Mouse (Mus musculus) embryonic fibroblast, embryonic 13.5 days (primary cell): ENCODE measurements around the gene Kcna10. TPM values are rescaled to one million over a fixed set of nuclear protein-coding genes. Genes with fewer than 3 reads are reported as not detected.
A peak's percentile ranks its signal among the peaks of the same experiment; 100 is the strongest.

ENCODE experiments used
- H3K27ac ChIP-seq: 2 replicates; pipeline ENCODE4 v1.5.1; 2012; ENCODE audit warnings: low read length, control low read depth, inconsistent platforms; ENCODE audit not compliant: insufficient read depth
- H3K4me1 ChIP-seq: 2 replicates; pipeline ENCODE4 v1.6.1; 2011; ENCODE audit warnings: low read length; ENCODE audit not compliant: control insufficient read depth, insufficient read depth
- H3K4me3 ChIP-seq: 2 replicates; pipeline ENCODE4 v1.5.1; 2011; ENCODE audit warnings: mild to moderate bottlenecking, control low read depth, low read length; ENCODE audit not compliant: insufficient read depth
- CTCF ChIP-seq: IDR thresholded peaks from 2 replicates; pipeline ENCODE4 v1.5.1; 2011; ENCODE audit warnings: mild to moderate bottlenecking, control low read depth, low read length, moderate library complexity, borderline replicate concordance; ENCODE audit not compliant: insufficient read depth
- POLR2A ChIP-seq: IDR thresholded peaks from 2 replicates; pipeline ENCODE4 v1.6.1; 2011; ENCODE audit warnings: low read depth, mild to moderate bottlenecking, control low read depth, low read length, moderate library complexity
- polyA plus RNA-seq: library from polyadenylated mRNA; stranded (reverse); fragments of >200 nt; gene quantifications from 2 replicates; pipeline ENCODE4 v1.2.4, GENCODE M21; 2011; ENCODE audit warnings: low read depth; ENCODE audit not compliant: missing spikeins, insufficient read length

Kcna10 gene
- polyA plus RNA-seq, 1 experiment = not detected

- Histone ChIP-seq H3K4me3 (no peak overlapping the region), H3K27ac (no peak overlapping the region), H3K4me1 (no peaks in the 10 kb centered on the region)
- TF ChIP-seq CTCF (no peak), POLR2A (no peak)
Measured at GRCm38 (mm10) chr3:107201310-107202180, 18.7 kb downstream of the Kcna10 start.

- Histone ChIP-seq H3K4me1 (no peaks in the 10 kb centered on the region), H3K27ac (no peak overlapping the region), H3K4me3 (no peak overlapping the region)
- no peak for TF ChIP-seq CTCF
- no peak for TF ChIP-seq POLR2A
Measured at GRCm38 (mm10) chr3:107204413-107204812, 21.6 kb downstream of the Kcna10 start.

- H3K4me1 ChIP-seq = no peaks in the 10 kb centered on the region
- H3K4me3 ChIP-seq = no peak overlapping the region
- TF ChIP-seq POLR2A = no peak
- no peak for TF ChIP-seq CTCF
- H3K27ac ChIP-seq = no peak overlapping the region
Measured at GRCm38 (mm10) chr3:107205170-107205569, 22.3 kb downstream of the Kcna10 start.

- H3K27ac ChIP-seq = no peak overlapping the region
- H3K4me1 ChIP-seq = no peaks in the 10 kb centered on the region
- TF ChIP-seq CTCF (peak; percentile 58), POLR2A (no peak)
- H3K4me3 ChIP-seq = no peak overlapping the region
Measured at GRCm38 (mm10) chr3:107205994-107206393, 23.1 kb downstream of the Kcna10 start.

- H3K4me3 ChIP-seq = no peak overlapping the region
- no peak overlapping the region for H3K27ac ChIP-seq
- TF ChIP-seq POLR2A = no peak
- no peak for TF ChIP-seq CTCF
- H3K4me1 ChIP-seq = no peaks in the 10 kb centered on the region
Measured at GRCm38 (mm10) chr3:107206490-107207150, 23.8 kb downstream of the Kcna10 start.

- TF ChIP-seq CTCF (no peak), POLR2A (no peak)
- Histone ChIP-seq H3K4me3 (no peak overlapping the region), H3K27ac (no peak overlapping the region)
Measured at GRCm38 (mm10) chr3:107207625-107208253, 24.9 kb downstream of the Kcna10 start.

GRCm38 (mm10) chr3:107214606-107215005 is 31.8 kb downstream of the Kcna10 start:
- H3K4me1 ChIP-seq = no peaks in the 10 kb centered on the region
- H3K4me3 ChIP-seq = no peak overlapping the region
- no peak overlapping the region for H3K27ac ChIP-seq
- no peak for TF ChIP-seq POLR2A
- no peak for TF ChIP-seq CTCF

More at GRCm38 (mm10) chr3:107207625-107208253, 24.9 kb downstream of the Kcna10 start:
- no peaks in the 10 kb centered on the region for H3K4me1 ChIP-seq

- Histone ChIP-seq H3K4me3 (no peak overlapping the region), H3K4me1 (no peaks in the 10 kb centered on the region), H3K27ac (no peak overlapping the region)
- no peak for TF ChIP-seq CTCF
- no peak for TF ChIP-seq POLR2A
Measured at GRCm38 (mm10) chr3:107216400-107217100, 33.7 kb downstream of the Kcna10 start.

GRCm38 (mm10) chr3:107217101-107217480 is 34.2 kb downstream of the Kcna10 start:
- Histone ChIP-seq H3K4me1 (no peaks in the 10 kb centered on the region), H3K27ac (no peak overlapping the region), H3K4me3 (no peak overlapping the region)
- no peak for TF ChIP-seq POLR2A
- TF ChIP-seq CTCF = no peak

GRCm38 (mm10) chr3:107218572-107218971 is 35.7 kb downstream of the Kcna10 start:
- TF ChIP-seq POLR2A (no peak), CTCF (no peak)
- no peak overlapping the region for H3K27ac ChIP-seq
- no peaks in the 10 kb centered on the region for H3K4me1 ChIP-seq
- H3K4me3 ChIP-seq = no peak overlapping the region
